Mouse (Mus musculus) layer of hippocampus, adult 2 months (tissue): ENCODE measurements at regions not wholly inside any gene's neighbourhood (a gene's known extent, or its start where the extent isn't known, plus 50 kb on each side); places are given as distances from the start of the nearest gene placed in this dataset.

Experiments
- DNase-seq, 2 experiments: peaks; one replicate each; pipeline ENCODE4 v3.0.0; 2022; ENCODE audit warnings: low spot score in 2 of 2
- H3K27ac ChIP-seq: fragments of 200-600 bp; 2 replicates; pipeline ENCODE4 v1.8.1; 2022
- H3K4me3 ChIP-seq: fragments of 200-600 bp; 2 replicates; pipeline ENCODE4 v1.8.1; 2022; ENCODE audit warnings: mild to moderate bottlenecking
- CTCF ChIP-seq: fragments of 200-600 bp; conservative IDR thresholded peaks from 2 replicates; pipeline ENCODE4 v1.8.1; 2022; ENCODE audit warnings: antibody characterized with exemption, mild to moderate bottlenecking, moderate library complexity

DNA sequence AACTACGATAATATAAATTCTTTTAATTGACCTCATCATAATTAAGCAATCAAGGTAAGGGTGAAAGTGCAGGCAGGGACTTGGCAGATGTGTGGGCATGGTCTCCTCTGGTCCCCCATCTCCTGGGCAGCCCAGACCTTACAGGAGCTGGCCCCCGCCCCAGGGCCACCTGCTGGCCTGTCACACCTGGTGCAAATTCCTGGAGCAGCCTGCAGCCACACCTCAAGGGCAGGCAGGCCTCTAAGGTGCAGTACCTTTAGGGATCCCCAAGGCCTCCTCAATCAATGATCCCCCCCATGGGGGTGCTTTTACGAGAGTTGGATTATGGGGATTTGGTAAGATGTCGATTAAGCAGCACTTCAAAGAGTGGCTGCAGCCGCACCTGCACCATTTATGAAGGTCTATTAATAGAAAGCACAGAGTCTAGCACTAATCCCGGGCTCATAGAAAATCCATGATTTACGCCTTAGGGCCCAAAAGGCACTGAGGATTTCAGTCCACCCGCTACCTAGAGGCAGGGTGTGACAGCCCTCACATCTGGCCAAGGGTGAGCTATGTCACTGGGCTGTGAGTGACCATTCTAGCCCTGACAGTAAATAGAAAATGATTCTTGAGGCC lies 319.8 kb upstream of the 1700056E22Rik start:
- no peak for DNase-seq
- no peak overlapping the region for H3K27ac ChIP-seq
- TF ChIP-seq CTCF = no peak
- no peak overlapping the region for H3K4me3 ChIP-seq

DNA sequence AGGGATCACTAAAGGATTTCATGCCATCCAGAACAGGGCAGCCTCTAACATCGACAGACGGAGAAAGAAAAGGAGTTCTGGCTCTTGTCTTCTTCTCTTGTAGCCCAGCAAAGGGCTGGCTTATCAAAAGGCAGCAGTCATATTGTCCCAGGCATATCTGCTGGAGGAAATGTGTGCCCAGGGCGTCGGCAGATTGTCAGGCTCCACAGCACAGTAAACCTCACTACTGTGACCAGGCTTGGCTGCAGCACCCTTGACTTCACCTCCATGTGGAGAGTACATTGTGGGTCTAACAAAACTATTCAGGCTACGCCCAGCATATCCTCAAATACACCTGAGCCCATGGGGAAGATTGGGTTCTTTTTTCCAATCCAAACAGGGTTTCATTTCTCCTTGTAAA lies 317.7 kb upstream of the 1700056E22Rik start:
- no peak overlapping the region for H3K27ac ChIP-seq
- TF ChIP-seq CTCF = no peak
- H3K4me3 ChIP-seq = no peak overlapping the region
- DNase-seq = no peak

DNA sequence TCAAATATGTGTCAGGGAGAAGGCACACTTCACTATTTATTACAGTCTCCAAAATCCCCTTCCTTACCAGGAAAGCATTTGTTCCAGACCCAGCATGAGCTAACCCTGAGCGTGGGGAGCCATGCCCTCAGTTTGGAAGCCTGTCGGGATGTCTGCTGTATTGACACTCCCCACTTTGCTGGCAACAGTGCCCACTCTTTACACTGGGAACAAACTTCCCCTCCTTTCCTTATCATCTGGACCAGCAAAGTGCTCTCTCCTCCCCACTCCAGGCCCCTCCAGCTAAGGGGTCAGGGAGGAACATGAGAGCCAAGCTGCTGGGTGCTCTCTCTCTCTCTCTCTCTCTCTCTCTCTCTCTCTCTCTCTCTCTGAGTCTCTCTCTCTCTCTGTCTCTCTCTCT lies 310.7 kb upstream of the 1700056E22Rik start:
- H3K4me3 ChIP-seq = no peak overlapping the region
- H3K27ac ChIP-seq = no peak overlapping the region
- TF ChIP-seq CTCF = no peak
- no peak for DNase-seq

DNA sequence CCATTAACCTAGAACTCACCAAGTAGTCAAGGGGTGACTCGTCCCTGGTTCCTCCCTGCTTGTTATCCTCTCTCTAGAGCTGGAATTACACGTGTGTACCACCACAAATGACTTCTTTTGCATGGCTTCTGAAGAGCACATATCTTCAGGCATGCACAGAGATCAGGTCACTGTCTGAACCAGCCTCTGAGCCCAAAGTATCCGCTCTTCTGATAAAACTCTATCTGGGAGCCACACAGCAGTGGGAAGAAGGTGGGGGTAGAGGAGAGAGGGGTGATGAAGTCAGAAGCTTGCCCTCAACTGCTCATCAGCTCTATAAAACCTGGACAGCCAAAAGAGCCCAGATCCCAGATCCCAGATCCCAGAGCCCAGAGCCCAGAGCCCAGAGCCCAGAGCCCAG lies 301.9 kb upstream of the 1700056E22Rik start:
- DNase-seq = no peak
- Histone ChIP-seq H3K4me3 (no peak overlapping the region), H3K27ac (no peak overlapping the region)
- TF ChIP-seq CTCF = no peak

DNA sequence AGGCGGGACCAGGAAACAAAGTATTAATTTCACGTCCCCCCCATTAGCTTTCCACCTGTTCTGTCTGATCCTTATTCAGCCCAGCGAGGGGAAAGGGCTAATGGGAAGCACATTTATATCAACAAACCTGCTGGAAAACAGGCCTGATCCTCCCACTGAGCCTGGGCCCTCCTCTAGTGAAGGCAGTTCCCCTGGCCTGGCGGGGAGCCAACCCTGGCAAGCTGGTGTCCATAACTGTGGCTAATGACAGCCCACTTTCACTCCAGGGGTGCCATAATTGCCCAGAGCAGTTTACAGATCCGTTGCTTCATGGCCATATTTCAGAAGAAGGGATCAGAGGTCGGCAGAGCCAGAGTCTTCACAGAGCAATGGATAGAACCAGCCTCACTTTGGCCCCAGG lies 301.2 kb upstream of the 1700056E22Rik start:
- no peak for TF ChIP-seq CTCF
- H3K27ac ChIP-seq = no peak overlapping the region

DNA sequence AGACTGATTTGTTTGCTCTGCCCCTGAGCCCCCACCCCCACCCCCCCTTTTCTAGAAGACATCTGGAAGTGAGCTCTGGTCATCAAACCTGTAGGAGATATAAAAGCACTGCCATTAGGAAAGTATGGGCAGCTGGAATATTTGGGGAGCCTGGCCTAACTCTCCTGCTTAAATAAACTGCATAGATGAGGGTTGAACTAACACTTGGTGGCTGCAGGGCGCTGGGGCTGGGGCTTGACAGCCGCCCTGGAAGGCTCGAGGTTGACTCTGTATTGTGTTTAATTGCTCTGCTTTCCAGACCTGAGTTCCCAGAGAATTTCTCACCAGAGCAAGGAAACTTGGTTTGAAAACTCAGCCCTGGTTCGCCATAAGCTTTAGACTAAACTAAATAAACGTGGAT lies 300.7 kb upstream of the 1700056E22Rik start:
- H3K27ac ChIP-seq = no peak overlapping the region
- H3K4me3 ChIP-seq = no peak overlapping the region
- TF ChIP-seq CTCF = no peak
- no peak for DNase-seq

More for the DNA sequence above, 301.2 kb upstream of the 1700056E22Rik start:
- DNase-seq = no peak
- no peak overlapping the region for H3K4me3 ChIP-seq

DNA sequence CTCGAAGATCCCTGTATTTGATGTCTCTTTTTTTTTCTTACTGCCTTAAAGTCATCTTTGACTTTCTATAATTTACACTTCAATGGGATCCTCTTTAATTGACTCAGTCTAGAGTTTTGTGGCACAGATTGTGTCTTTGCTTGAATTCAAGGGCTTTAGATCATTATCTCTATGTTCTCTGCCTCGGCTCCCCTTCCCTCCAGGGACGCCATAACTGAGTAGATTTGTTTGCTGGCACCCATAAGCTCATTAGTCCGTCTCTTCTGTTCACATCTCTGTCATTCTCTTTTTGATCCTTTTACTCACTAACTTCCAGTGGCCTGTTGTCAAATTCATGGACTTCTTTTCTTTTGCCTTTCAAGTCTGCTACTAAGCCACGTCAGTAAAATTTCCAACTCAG lies 299.0 kb upstream of the 1700056E22Rik start:
- no peak overlapping the region for H3K27ac ChIP-seq
- TF ChIP-seq CTCF = no peak
- no peak for DNase-seq
- no peak overlapping the region for H3K4me3 ChIP-seq

DNA sequence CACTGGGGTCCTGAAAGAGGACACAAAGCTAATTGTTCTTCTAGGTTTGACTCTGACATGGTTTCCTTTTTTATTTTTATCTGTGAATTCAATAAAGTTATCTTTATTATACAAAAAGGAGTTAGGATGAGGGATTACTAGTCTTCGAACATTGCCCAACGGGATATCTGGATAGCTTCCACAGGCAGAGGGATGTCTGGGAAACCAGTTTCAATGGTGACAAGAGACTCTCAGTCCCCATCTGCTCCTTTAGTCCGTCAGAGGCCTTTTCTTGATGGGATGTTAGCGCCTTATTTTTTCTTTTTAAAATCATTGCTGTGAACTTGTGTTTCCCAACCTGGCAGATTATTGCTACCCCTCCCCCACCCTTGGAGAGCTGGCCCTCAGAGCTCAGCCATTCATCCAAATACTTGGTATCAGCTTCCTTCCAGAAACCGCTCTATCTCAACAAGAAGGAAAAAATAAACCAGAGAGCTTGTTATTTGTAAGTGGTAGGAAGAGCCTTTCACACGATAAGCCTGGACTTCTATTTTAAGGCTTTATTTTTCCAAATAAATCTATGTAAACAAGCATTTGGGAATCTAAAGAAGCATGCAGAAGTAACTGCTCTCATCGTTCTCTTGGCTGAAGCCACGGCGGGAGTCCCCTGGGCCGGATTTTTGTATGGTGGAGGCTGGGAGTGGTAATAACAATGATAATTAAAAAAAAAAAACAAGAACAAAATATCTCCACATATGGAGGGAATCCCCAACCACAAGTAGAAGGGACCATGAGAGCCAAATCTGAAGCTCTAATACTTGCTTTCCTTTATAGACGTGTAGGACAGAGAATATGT lies 296.6 kb upstream of the 1700056E22Rik start:
- DNase-seq = no peak
- no peak overlapping the region for H3K4me3 ChIP-seq
- no peak for TF ChIP-seq CTCF
- no peak overlapping the region for H3K27ac ChIP-seq

DNA sequence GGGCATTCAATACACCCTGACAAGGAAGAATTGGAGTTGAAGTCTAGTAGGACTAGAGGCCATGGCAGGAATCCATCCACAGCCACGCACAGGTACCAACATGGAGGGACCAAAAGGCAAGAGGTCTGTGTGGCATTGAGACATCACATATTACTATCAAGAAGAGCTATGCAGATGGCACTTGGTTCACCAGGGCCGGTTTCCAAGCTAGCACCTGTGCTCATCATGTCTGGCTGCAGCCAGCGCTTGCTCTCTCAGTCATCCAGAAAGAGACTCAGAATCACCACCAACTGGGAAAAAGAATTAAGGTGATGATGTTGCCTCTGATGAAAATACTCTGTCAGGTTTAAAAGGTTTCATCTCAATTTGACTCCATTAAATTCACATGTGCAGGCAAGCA lies 292.1 kb upstream of the 1700056E22Rik start:
- no peak for TF ChIP-seq CTCF
- Histone ChIP-seq H3K27ac (no peak overlapping the region), H3K4me3 (no peak overlapping the region)
- no peak for DNase-seq

DNA sequence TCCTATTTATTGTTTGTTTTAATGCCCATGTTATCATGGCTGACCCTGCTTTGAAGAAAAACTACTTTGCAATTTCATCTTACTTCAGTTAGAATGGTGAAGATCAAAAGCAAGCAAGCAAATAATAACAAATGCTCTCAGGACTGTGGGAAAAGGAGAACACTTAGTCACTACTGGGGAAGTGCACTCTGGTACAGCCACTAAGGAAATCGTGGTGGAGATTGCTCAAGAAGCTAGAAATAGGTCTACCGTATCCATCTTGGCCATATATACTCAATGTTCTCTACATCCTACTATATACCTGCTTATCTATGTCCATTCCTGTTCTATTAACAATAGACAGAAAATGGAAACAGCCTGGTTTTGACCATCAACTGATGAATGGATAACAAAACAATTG lies 290.1 kb upstream of the 1700056E22Rik start:
- DNase-seq = no peak
- no peak for TF ChIP-seq CTCF
- Histone ChIP-seq H3K27ac (no peak overlapping the region), H3K4me3 (no peak overlapping the region)

DNA sequence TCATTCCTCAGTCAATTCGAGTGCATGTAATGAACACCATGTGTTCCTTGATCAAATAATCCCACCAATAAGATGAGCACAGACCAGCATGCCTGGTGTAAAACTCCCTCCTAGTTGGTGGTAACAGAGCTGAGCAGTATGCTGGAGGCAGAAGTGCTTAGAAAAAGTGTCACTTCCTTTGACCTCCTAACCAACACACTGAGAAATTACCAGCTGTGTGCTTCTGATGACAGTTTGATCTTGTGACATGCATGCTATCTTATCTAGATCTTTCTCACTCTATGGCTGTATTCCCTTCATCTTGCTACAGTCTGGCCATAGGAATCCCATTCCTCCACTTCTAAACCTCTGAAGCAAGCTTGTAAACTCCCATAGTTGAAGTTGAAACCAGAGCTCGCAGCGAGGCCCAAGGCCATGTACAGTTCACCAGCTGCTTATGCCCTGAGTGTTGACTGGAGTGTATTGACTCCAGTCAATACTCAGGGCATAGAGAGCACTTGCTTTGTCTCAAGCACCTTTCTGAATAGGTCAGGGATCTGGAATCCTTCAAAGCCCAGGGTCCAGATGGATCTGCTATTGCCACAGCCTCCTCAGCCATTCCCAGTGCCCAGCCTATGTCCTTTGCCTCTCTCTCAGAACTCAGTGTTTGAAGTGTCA lies 286.5 kb upstream of the 1700056E22Rik start:
- no peak for DNase-seq
- H3K27ac ChIP-seq = no peak overlapping the region
- no peak for TF ChIP-seq CTCF
- H3K4me3 ChIP-seq = no peak overlapping the region

DNA sequence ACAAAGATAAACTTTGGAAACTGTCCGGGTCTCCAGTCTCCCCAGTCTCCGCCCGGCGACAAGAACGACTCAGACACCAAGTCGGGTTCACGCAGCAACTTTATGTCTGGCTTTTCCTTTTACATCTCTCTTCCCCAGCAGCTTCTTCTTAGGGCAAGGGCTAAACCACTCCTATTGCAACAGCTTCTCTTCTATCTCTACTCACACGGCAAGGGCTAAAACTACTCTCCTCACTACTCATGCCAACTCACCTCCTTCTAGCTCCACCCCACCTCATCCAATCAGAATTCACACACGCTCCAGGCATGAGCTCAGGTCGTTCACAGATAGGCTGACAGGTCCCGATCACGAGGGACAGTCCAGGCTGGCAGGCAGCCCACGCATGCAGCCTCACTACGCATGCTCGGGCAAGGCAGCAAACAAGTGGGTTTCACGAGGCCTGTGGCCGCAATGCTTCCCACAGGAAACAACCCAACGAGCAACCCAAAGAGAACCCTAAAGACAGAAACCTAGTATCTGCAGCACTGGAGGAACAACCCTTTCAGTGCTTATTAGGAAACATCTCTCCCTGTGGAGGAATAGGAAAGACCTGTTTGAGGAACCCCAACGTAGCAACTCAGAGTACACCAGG lies 276.2 kb upstream of the 1700056E22Rik start:
- TF ChIP-seq CTCF = no peak
- DNase-seq = no peak
- Histone ChIP-seq H3K27ac (no peak overlapping the region), H3K4me3 (no peak overlapping the region)

DNA sequence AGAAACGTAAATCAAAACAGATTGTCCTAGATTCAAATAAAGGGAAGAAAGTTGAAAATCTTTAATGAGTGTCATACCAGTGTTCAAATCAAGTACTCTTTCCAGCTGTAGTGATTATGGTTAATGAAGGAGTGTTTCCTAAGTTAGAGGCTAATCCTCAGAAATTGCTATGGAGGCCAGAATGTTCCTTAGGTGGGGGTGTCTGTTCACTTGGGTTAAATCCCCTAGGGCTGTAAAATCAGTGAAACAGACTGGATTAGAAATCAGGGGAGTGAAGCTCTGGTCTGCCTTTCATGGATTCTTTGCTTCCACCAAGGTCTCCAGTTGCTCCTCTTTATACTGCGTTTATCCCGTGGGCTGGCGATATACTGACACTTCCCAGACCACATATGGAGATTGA lies 270.7 kb upstream of the 1700056E22Rik start:
- no peak for DNase-seq
- H3K4me3 ChIP-seq = no peak overlapping the region
- no peak for TF ChIP-seq CTCF
- H3K27ac ChIP-seq = no peak overlapping the region
